Comparison of ENCODE assay signal across 8 mouse cellular contexts in genomic region chr7:37769526-37770399, GRCm38 (mm10). TPM values are rescaled to one million over a fixed set of nuclear protein-coding genes. Genes with fewer than 3 reads are reported as not detected.
DNase-seq lines count a peak whose midpoint lies in the region; ATAC-seq lines count a peak whose summit lies in the region.

No protein-coding gene starts in this region.

- intact Hi-C loops in gastrocnemius, postnatal 36 days (cut with DNase I) = loop anchor here (10.0 kb wide), 2 partner anchors 145 to 255 kb away; no protein-coding TSS in a partner anchor

- no peaks in the 10 kb centered on the region for H3K9me3 ChIP-seq in forebrain, embryonic 14.5 days (replicated peaks; ENCODE audit: control insufficient read depth, low read length)
- no peaks in the 10 kb centered on the region for H3K9me3 ChIP-seq in limb, embryonic 10.5 days (replicated peaks)
- no peaks in the 10 kb centered on the region for H3K9me3 ChIP-seq in neural tube, embryonic 13.5 days

- peaks cover 37% of the 10 kb centered on the region for H3K4me1 ChIP-seq in forebrain, embryonic 14.5 days (ENCODE audit: control insufficient read depth, insufficient read depth, low read length)
- H3K4me1 ChIP-seq in limb, embryonic 10.5 days = peaks cover 51% of the 10 kb centered on the region
- H3K4me1 ChIP-seq in neural tube, embryonic 13.5 days (replicated peaks) = peaks cover 63% of the 10 kb centered on the region

- H3K4me2 ChIP-seq in forebrain, embryonic 14.5 days (ENCODE audit: low read length) = peak overlapping the region; percentile 74
- peak overlapping the region; percentile 86 for H3K4me2 ChIP-seq in neural tube, embryonic 13.5 days

- peak; percentile 22 for DNase-seq in ovary, postnatal 36 days (ENCODE audit: low spot score)
- no peak for DNase-seq in ovary, adult 18-20 months (ENCODE audit: low spot score)
- DNase-seq in cerebellum, adult 18-20 months = peak; percentile 32 to 47
- DNase-seq in forebrain, embryonic 14.5 days (ENCODE audit: low spot score) = peak; percentile 62
- DNase-seq in limb, embryonic 10.5 days (ENCODE audit: low spot score) = peak; percentile 67
- no peak for DNase-seq in gastrocnemius, postnatal 36 days

- H3K36me3 ChIP-seq in forebrain, embryonic 14.5 days (ENCODE audit: control insufficient read depth, insufficient read depth, low read length) = no peaks in the 10 kb centered on the region
- no peaks in the 10 kb centered on the region for H3K36me3 ChIP-seq in limb, embryonic 10.5 days
- no peaks in the 10 kb centered on the region for H3K36me3 ChIP-seq in neural tube, embryonic 13.5 days

- peak overlapping the region; percentile 77 for H3K9ac ChIP-seq in forebrain, embryonic 14.5 days (ENCODE audit: low read length)
- H3K9ac ChIP-seq in neural tube, embryonic 13.5 days = peak overlapping the region; percentile 82

- WGBS in forebrain, embryonic 14.5 days = 1% methylated on average over 53 of the region's 53 CpGs
- under 1% methylated on average over 53 of the region's 53 CpGs for WGBS in limb, embryonic 10.5 days
- WGBS in neural tube, embryonic 13.5 days = under 1% methylated on average over 51 of the region's 53 CpGs

- peak overlapping the region; percentile 93 for H3K27ac ChIP-seq in forebrain, embryonic 14.5 days (ENCODE audit: low read depth, low read length)
- H3K27ac ChIP-seq in limb, embryonic 10.5 days = peak overlapping the region; percentile 83
- peak overlapping the region; percentile 95 for H3K27ac ChIP-seq in neural tube, embryonic 13.5 days (replicated peaks)

- H3K27me3 ChIP-seq in forebrain, embryonic 14.5 days (replicated peaks; ENCODE audit: control insufficient read depth, insufficient read depth, low read length) = no peaks in the 10 kb centered on the region; the same call in 1 of the 2 replicates
- peaks cover 99% of the 10 kb centered on the region for H3K27me3 ChIP-seq in limb, embryonic 10.5 days (ENCODE audit: low read depth, poor library complexity, severe bottlenecking)
- peaks cover 3% of the 10 kb centered on the region; the same call in 1 of the 2 replicates for H3K27me3 ChIP-seq in neural tube, embryonic 13.5 days

- ATAC-seq in forebrain, embryonic 14.5 days = peak; percentile 45
- ATAC-seq in neural tube, embryonic 13.5 days (ENCODE audit: low read depth) = peak; percentile 62
- ATAC-seq in erythroid progenitor cell, adult 5-6 weeks (replicated peaks; ENCODE audit: low FRiP score, poor library complexity, severe bottlenecking) = no peak

- H3K4me3 ChIP-seq in forebrain, embryonic 14.5 days (ENCODE audit: low read depth, low read length) = peak overlapping the region; percentile 55
- H3K4me3 ChIP-seq in limb, embryonic 10.5 days = peak overlapping the region; percentile 65
- H3K4me3 ChIP-seq in neural tube, embryonic 13.5 days = peak overlapping the region; percentile 60

RNA-seq across cellular contexts. Expression of gene Zfp536, which starts 3.7 kb away (rescaled TPM):
- 21.8 and 26.2 TPM in 2 replicates for polyA plus RNA-seq in forebrain, embryonic 14.5 days (2014; fragmentation: Nextera tagmentation; extraction: Ambion mirVana)
- polyA plus RNA-seq in limb, embryonic 10.5 days (2016; fragmentation: Nextera tagmentation; extraction: Ambion mirVana) = 1.3 and 1.8 TPM in 2 replicates
- polyA plus RNA-seq in neural tube, embryonic 13.5 days (2015; fragmentation: Nextera tagmentation; extraction: Ambion mirVana) = 51.7 and 52.5 TPM in 2 replicates
- total RNA-seq in erythroid progenitor cell, adult 5-6 weeks (2015; ENCODE audit: low replicate concordance) = not detected in 2 replicates
- not detected in 2 replicates for total RNA-seq in erythroid progenitor cell, adult 5-6 weeks (2017; ENCODE audit: low replicate concordance)
- total RNA-seq in gastrocnemius, postnatal 36 days (2021) = 1 to 10 TPM in 1 of 2 experiments, under 1 TPM in 1; 0.81 to 1.0 TPM

Comparison
In these comparisons a context has a peak if more than half of its experiments do, and no peak if none do; other contexts are left out.
1. DNase-seq: peak in ovary, postnatal 36 days (single experiment), cerebellum, adult 18-20 months (2 of 2), forebrain, embryonic 14.5 days (single experiment) and limb, embryonic 10.5 days (single experiment); none in ovary, adult 18-20 months (single experiment) and gastrocnemius, postnatal 36 days (0 of 2).
2. Peak in every context shown above with its lines, with median percentiles within 50 percentile points of each other: H3K27ac ChIP-seq and H3K4me3 ChIP-seq.